Mouse (Mus musculus) G1E (cell line): ENCODE data around the gene Kpna3.

Experiments
- CTCF ChIP-seq: IDR thresholded peaks from 2 replicates; pipeline ENCODE4 v1.5.1; 2012; ENCODE audit warnings: low read depth, low read length, inconsistent platforms, mixed read lengths
- GATA1 ChIP-seq: IDR thresholded peaks from 2 replicates; pipeline ENCODE4 v1.6.1; 2012; ENCODE audit warnings: borderline replicate concordance, low read length, inconsistent platforms, mixed read lengths
- GATA2 ChIP-seq: IDR thresholded peaks from 2 replicates; pipeline ENCODE4 v1.6.1; 2012; ENCODE audit warnings: low read depth, low read length, inconsistent platforms, borderline replicate concordance
- POLR2AphosphoS5 ChIP-seq: IDR thresholded peaks from 2 replicates; pipeline ENCODE4 v1.6.1; 2012; ENCODE audit warnings: low read depth, low read length, inconsistent platforms; ENCODE audit not compliant: insufficient replicate concordance
- TAL1 ChIP-seq: conservative IDR thresholded peaks from 2 replicates; pipeline ENCODE4 v1.6.1; 2012; ENCODE audit warnings: low read depth, low read length, inconsistent platforms, mixed read lengths

- TF ChIP-seq CTCF (no peak), GATA1 (no peak), POLR2AphosphoS5 (no peak), GATA2 (no peak), TAL1 (no peak)
Observed at GRCm38 (mm10) chr14:61360981-61361511, 78.6 kb downstream of the Kpna3 start.
